Mouse (Mus musculus) lung, postnatal 0 days (tissue): ENCODE data around the gene Creb3. TPM values are rescaled to one million over a fixed set of nuclear protein-coding genes. Genes with fewer than 3 reads are reported as not detected.

Experiments used
- ATAC-seq: fragments of 200-750 bp; cut with Nextera tagmentation; 2 replicates; pipeline ENCODE4 v1.8.0; 2017; ENCODE audit warnings: moderate library complexity
- DNase-seq: peaks from one replicate; pipeline ENCODE4 v3.0.0-alpha.2; 2016; ENCODE audit warnings: low spot score
- H3K27ac ChIP-seq: fragments of 300-500 bp; sonication (generic); 2 replicates; pipeline ENCODE4 v1.5.1; 2014; ENCODE audit warnings: antibody characterized with exemption, mild to moderate bottlenecking, low read length, mixed read lengths
- H3K27me3 ChIP-seq: fragments of 300-500 bp; sonication (generic); replicated peaks from 2 replicates; pipeline ENCODE4 v1.6.1; 2014; ENCODE audit warnings: low read length, mixed read lengths; ENCODE audit not compliant: insufficient read depth
- H3K36me3 ChIP-seq: fragments of 300-500 bp; sonication (generic); 2 replicates; pipeline ENCODE4 v1.6.1; 2014; ENCODE audit warnings: low read length, mixed read lengths; ENCODE audit not compliant: insufficient read depth
- H3K4me1 ChIP-seq: fragments of 300-500 bp; sonication (generic); 2 replicates; pipeline ENCODE4 v1.6.1; 2014; ENCODE audit warnings: antibody characterized with exemption, low read depth, low read length, mixed read lengths; ENCODE audit not compliant: insufficient read depth
- H3K4me2 ChIP-seq: fragments of 300-500 bp; sonication (generic); replicated peaks from 2 replicates; pipeline ENCODE4 v1.6.1; 2014; ENCODE audit warnings: low read depth, mild to moderate bottlenecking, low read length, moderate library complexity, mixed read lengths
- H3K4me3 ChIP-seq: fragments of 300-500 bp; sonication (generic); 2 replicates; pipeline ENCODE4 v1.5.1; 2014; ENCODE audit warnings: low read depth, low read length
- H3K9ac ChIP-seq: fragments of 300-500 bp; sonication (generic); replicated peaks from 2 replicates; pipeline ENCODE4 v1.6.1; 2014; ENCODE audit warnings: low read depth, mild to moderate bottlenecking
- H3K9me3 ChIP-seq: fragments of 300-500 bp; sonication (generic); 2 replicates; pipeline ENCODE4 v1.6.1; 2016; ENCODE audit warnings: low read length, mixed read lengths
- CTCF ChIP-seq: IDR thresholded peaks from 2 replicates; pipeline ENCODE4 v1.5.1; 2016; ENCODE audit warnings: antibody characterized with exemption, mild to moderate bottlenecking
- EP300 ChIP-seq: IDR thresholded peaks from 2 replicates; pipeline ENCODE4 v1.6.1; 2016; ENCODE audit warnings: antibody characterized with exemption, mild to moderate bottlenecking, control low read depth
- WGBS: fragments of 180-500 bp; shearing (Covaris S2); extraction: QIAGEN DNeasy Blood & Tissue Kit; methylation state at CpG from one replicate; pipeline ENCODE4 v1.1.7; 2014; 5-methylcytosine and 5-hydroxymethylcytosine counted together
- polyA plus RNA-seq: library from polyadenylated mRNA; unstranded; fragments of >200 nt; fragmentation: Nextera tagmentation; extraction: Ambion mirVana; gene quantifications from 2 replicates; pipeline ENCODE4 v1.2.1, GENCODE M21; 2015

Gene Creb3
- polyA plus RNA-seq, 1 experiment from 2014 or later, result 126 TPM

GRCm38 (mm10) chr4:43613060-43613730, 51.1 kb downstream of the Creb3 start:
- DNase-seq, result peak; percentile 82
- Histone ChIP-seq H3K4me3 (no peak overlapping the region), H3K4me1 (no peaks in the 10 kb centered on the region), H3K27me3 (no peaks in the 10 kb centered on the region), H3K36me3 (no peaks in the 10 kb centered on the region), H3K9me3 (no peaks in the 10 kb centered on the region), H3K9ac (no peak overlapping the region), H3K4me2 (no peak overlapping the region), H3K27ac (peak overlapping the region; percentile 71)
- WGBS, result 40% methylated on average over 3 of the region's 3 CpGs
- no peak for TF ChIP-seq CTCF
- 0 out of 2 replicates have a peak, but pooled peaks have one; percentile 36 for TF ChIP-seq EP300
- peak; percentile 95 for ATAC-seq

Other genes starting within 250 kb of the Creb3 start
- 22.2 and 23.4 TPM in 2 replicates for gene Rusc2, start 180.4 kb upstream of the Creb3 start, polyA plus RNA-seq
- 4.6 and 6.8 TPM in 2 replicates for gene Fam166b, start 133.2 kb upstream of the Creb3 start, polyA plus RNA-seq
- 7.3 and 8.0 TPM in 2 replicates for gene Tesk1, start 120.4 kb upstream of the Creb3 start, polyA plus RNA-seq
- gene Cd72, start 107.7 kb upstream of the Creb3 start, polyA plus RNA-seq, result 2.7 and 3.1 TPM in 2 replicates
- not detected in 2 replicates for gene Sit1, start 78.6 kb upstream of the Creb3 start, polyA plus RNA-seq
- 81.0 and 82.7 TPM in 2 replicates for gene Ccdc107, start 69.4 kb upstream of the Creb3 start, polyA plus RNA-seq
- gene Arhgef39, start 62.6 kb upstream of the Creb3 start, polyA plus RNA-seq, result 2.4 and 3.5 TPM in 2 replicates
- gene Car9, start 55.4 kb upstream of the Creb3 start, polyA plus RNA-seq, result 2.1 and 2.6 TPM in 2 replicates
- gene Tpm2, start 38.6 kb upstream of the Creb3 start, polyA plus RNA-seq, result 84.8 and 89.0 TPM in 2 replicates
- 75.6 and 104 TPM in 2 replicates for gene Tln1, start 359 bp downstream of the Creb3 start, polyA plus RNA-seq
- gene Rgp1, start 16.4 kb downstream of the Creb3 start, polyA plus RNA-seq, result 13.7 and 15.7 TPM in 2 replicates
- gene Gba2, start 16.5 kb downstream of the Creb3 start, polyA plus RNA-seq, result 12.7 and 14.4 TPM in 2 replicates
- 0.87 TPM in 1 of 2 replicates, not detected in the other for gene Msmp, start 22.2 kb downstream of the Creb3 start, polyA plus RNA-seq
- gene Npr2, start 69.6 kb downstream of the Creb3 start, polyA plus RNA-seq, result 11.9 and 12.8 TPM in 2 replicates
- 10.4 and 10.8 TPM in 2 replicates for gene Spag8, start 91.3 kb downstream of the Creb3 start, polyA plus RNA-seq
- gene Hint2, start 94.1 kb downstream of the Creb3 start, polyA plus RNA-seq, result 128 and 132 TPM in 2 replicates
- 2.5 and 3.1 TPM in 2 replicates for gene Tmem8b, start 106.6 kb downstream of the Creb3 start, polyA plus RNA-seq
- gene Fam221b, start 106.8 kb downstream of the Creb3 start, polyA plus RNA-seq, result 2.5 TPM in 2 replicates
- gene Olfr70, start 138.5 kb downstream of the Creb3 start, polyA plus RNA-seq, result not detected in 2 replicates
- 0.17 TPM in 1 of 2 replicates, not detected in the other for gene Olfr71, start 147.9 kb downstream of the Creb3 start, polyA plus RNA-seq
- 11.8 and 19.3 TPM in 2 replicates for gene Hrct1, start 164.9 kb downstream of the Creb3 start, polyA plus RNA-seq
- gene Spaar, start 167.7 kb downstream of the Creb3 start, polyA plus RNA-seq, result 5.7 and 8.1 TPM in 2 replicates
- gene Olfr159, start 208.7 kb downstream of the Creb3 start, polyA plus RNA-seq, result not detected in 2 replicates